Mouse (Mus musculus) cerebellum, adult 2 months (tissue): ENCODE data around the gene Cend1. TPM values are rescaled to one million over a fixed set of nuclear protein-coding genes. Genes with fewer than 3 reads are reported as not detected.
A peak's percentile ranks its signal among the peaks of the same experiment; 100 is the strongest.
"Not testable (repeated sequence)": the region's sequence is repeated elsewhere in the genome, so short reads cannot be mapped to it uniquely, and the experiment has no call there.

Experiments used
- DNase-seq, 2 experiments: peaks; one replicate each; pipeline ENCODE4 v3.0.0; 2021
- H3K27ac ChIP-seq: fragments of 200-500 bp; 2 replicates; pipeline ENCODE4 v1.5.1; 2012; ENCODE audit warnings: low read length, control low read depth, inconsistent platforms; ENCODE audit not compliant: insufficient read depth
- H3K27me3 ChIP-seq: fragments of 200-500 bp; 2 replicates; pipeline ENCODE4 v1.6.1; 2012; ENCODE audit warnings: inconsistent platforms, mild to moderate bottlenecking, low read length, moderate library complexity; ENCODE audit not compliant: control insufficient read depth, insufficient read depth
- H3K4me1 ChIP-seq: fragments of 200-500 bp; 2 replicates; pipeline ENCODE4 v1.6.1; 2011; ENCODE audit warnings: low read length; ENCODE audit not compliant: control insufficient read depth, insufficient read depth
- H3K4me3 ChIP-seq: fragments of 200-500 bp; replicated peaks from 2 replicates; pipeline ENCODE3; 2011; ENCODE audit warnings: mild to moderate bottlenecking, low read depth, low read length, control low read depth; ENCODE audit not compliant: insufficient read depth
- CTCF ChIP-seq: fragments of 200-500 bp; IDR thresholded peaks from 2 replicates; pipeline ENCODE4 v1.5.1; 2011; ENCODE audit warnings: low read depth, mild to moderate bottlenecking, control low read depth, low read length, moderate library complexity, borderline replicate concordance; ENCODE audit not compliant: insufficient read depth
- POLR2A ChIP-seq: fragments of 200-500 bp; IDR thresholded peaks from 2 replicates; pipeline ENCODE4 v1.6.1; 2011; ENCODE audit warnings: low read length, control low read depth, borderline replicate concordance; ENCODE audit not compliant: insufficient read depth
- whole genome bisulfite sequencing: fragments of 180-500 bp; shearing (Covaris S2); methylation state at CpG from one replicate; pipeline ENCODE4 v1.1.7; 2018; 5-methylcytosine and 5-hydroxymethylcytosine counted together
- polyA plus RNA-seq: library from polyadenylated mRNA; depleted of rRNA; stranded (reverse); fragments of >200 nt; gene quantifications from 2 replicates; pipeline ENCODE4 v1.2.3, GENCODE M21; 2012

Cend1 gene
- polyA plus RNA-seq, 1 experiment = 402 TPM

DNA sequence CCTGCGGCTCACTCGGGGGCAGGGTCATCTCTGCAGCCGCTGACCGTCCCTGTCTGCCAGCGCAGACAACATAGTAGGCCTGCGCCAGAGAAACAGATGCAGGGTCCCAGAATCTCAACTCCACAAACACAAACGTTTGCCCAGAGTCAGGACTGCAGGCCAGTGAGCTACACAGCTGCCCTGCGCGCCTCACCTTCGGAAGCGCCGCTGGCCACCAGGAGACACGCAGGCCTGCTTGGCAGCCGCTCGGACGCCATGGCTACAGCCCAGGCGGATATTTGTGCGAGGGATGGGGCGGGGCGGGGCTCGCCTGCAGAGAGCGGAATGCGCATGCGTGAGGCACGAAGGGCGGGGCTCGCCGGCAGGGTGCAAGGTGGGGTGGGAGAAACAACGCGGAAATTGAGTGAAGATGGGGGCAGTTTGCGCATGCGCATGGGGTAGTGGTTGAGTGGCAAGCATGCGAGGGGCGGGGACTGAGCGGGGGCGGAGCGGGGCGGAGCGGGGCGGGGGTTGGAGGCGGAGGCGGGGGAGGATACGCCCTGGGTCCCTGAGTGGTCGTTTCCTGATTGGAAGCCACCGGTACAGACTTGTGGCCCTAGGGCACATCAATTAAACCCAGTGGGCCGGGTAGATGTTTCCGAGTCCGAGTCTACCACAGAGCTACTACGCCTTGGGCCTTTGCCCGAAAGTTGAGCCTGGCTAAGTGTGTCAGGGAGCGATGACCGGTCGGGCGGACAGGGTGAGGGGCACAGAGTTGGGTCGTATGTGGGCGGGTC lies 15.3 kb downstream of the Cend1 start, which contains the start of gene Gatd1:
Gatd1 (minus strand) TSS at position 328 of the 776 bp plus-strand sequence.
- DNase-seq = peak; percentile 99
- Histone ChIP-seq H3K27me3 (no peaks in the 10 kb centered on the region), H3K27ac (peak within 1 kb of the TSS; percentile 85), H3K4me3 (peak within 1 kb of the TSS; percentile 79), H3K4me1 (peaks cover 15% of the 10 kb centered on the region)
- TF ChIP-seq CTCF = 0 out of 2 replicates have a peak, but pooled peaks have one; percentile 13
- TF ChIP-seq POLR2A = peak; percentile 93
- WGBS = under 1% methylated on average over 56 of the region's 56 CpGs

DNA sequence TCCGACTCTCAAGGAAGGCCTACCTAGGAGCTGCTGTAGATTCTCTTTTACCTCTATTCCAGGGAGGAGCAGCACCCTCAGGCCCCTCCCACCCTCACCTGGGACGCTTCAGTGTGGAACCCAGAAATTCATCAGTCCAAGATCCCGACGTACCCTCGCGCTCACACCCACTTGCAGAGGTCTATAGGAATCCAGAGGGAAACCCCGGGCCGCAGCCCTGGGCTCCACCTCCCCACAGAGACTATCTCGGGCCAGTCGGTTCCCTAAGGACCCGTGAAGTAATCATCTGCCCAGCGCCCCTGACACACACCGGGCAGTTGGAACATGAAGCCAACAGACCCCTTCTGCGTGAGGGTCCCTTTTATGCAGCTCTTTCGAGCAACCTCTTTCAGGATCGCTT lies 16.0 kb downstream of the Cend1 start:
- TF ChIP-seq CTCF (no peak), POLR2A (no peak)
- H3K4me3 ChIP-seq = peak overlapping the region; percentile 73
- H3K27me3 ChIP-seq = no peaks in the 10 kb centered on the region
- peaks cover 12% of the 10 kb centered on the region for H3K4me1 ChIP-seq
- no peak for DNase-seq
- 3% methylated on average over 16 of the region's 16 CpGs for WGBS
- H3K27ac ChIP-seq = peak overlapping the region; percentile 85

DNA sequence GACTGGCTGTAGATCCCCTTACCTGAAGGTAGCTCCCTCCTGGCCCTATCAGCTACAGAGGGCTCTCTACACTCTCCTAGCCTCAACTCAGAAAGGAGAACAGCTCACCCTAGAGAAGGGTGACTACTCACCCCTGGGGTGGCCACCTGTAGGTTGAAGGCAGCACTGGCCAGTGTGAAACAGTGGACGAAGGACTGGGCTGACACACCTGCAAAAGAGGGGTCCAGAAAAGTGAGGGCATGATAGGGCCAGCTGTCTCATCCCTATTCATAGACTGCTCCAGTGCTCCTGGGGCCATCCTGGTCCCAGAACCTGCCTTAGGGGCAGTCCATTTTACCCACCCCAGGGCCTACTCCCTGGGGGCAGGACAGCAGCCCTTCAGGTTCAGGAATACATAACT lies 17.6 kb downstream of the Cend1 start:
- Histone ChIP-seq H3K4me3 (no peak overlapping the region), H3K27ac (no peak overlapping the region), H3K27me3 (no peaks in the 10 kb centered on the region), H3K4me1 (peaks cover 12% of the 10 kb centered on the region)
- no peak for DNase-seq
- TF ChIP-seq CTCF (no peak), POLR2A (no peak)
- 90% methylated on average over 1 of the region's 1 CpGs for WGBS

DNA sequence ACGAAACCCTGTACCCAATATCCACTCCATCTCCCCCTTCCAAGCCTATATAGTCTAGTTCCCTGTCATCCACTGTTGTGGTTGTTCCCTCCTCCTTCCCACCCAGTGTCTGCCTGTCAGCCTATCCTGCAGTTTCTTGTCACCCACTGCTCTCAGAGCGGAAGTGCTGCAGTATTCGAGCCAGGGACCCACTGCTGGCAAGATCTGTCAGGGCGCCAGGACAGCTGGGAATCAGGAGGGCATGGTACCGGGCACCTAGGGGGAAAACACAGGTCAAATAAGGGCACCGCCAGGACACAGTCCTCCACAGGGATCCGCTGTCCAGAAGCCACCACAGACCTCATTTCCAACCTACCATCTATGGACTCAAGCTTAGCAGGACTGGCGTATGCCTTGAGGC lies 18.7 kb downstream of the Cend1 start:
- WGBS = 70% methylated on average over 8 of the region's 8 CpGs
- DNase-seq = no peak
- TF ChIP-seq POLR2A (no peak), CTCF (no peak)
- H3K4me1 ChIP-seq = peaks cover 12% of the 10 kb centered on the region
- H3K27ac ChIP-seq = no peak overlapping the region
- no peak overlapping the region for H3K4me3 ChIP-seq
- H3K27me3 ChIP-seq = no peaks in the 10 kb centered on the region

GRCm38 (mm10) chr7:141408833-141409232 lies 20.5 kb downstream of the Cend1 start:
- Histone ChIP-seq H3K4me1 (peaks cover 12% of the 10 kb centered on the region), H3K27ac (peak overlapping the region; percentile 3; the same call in 1 of the 2 replicates), H3K4me3 (no peak overlapping the region), H3K27me3 (no peaks in the 10 kb centered on the region)
- under 1% methylated on average over 11 of the region's 11 CpGs for WGBS
- no peak for TF ChIP-seq POLR2A
- TF ChIP-seq CTCF = peak; percentile 94
- peak; percentile 94 to 97 for DNase-seq

DNA sequence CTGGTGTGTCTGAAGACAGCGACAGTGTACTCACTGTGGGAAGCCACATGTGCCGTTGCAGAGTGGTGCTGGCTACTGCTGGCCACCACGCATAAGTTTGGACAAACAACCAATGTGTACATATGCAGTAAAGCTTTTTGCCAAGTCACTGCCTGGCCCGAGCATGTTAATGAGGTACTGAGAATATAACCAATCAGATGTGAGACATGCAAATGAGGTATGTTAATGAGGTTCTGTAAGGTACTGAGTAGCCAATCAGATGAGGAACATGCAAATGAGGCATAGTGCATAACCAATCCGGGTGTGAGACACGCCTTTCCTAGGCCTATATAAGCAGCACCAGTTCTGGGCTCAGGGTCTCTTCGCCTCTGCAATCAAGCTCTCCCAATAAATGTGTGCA lies 21.6 kb downstream of the Cend1 start:
- H3K27ac ChIP-seq, H3K27me3 ChIP-seq, H3K4me3 ChIP-seq, DNase-seq: not testable (repeated sequence)
- peaks cover 12% of the 10 kb centered on the region for H3K4me1 ChIP-seq
- 92% methylated on average over 7 of the region's 7 CpGs for WGBS

DNA sequence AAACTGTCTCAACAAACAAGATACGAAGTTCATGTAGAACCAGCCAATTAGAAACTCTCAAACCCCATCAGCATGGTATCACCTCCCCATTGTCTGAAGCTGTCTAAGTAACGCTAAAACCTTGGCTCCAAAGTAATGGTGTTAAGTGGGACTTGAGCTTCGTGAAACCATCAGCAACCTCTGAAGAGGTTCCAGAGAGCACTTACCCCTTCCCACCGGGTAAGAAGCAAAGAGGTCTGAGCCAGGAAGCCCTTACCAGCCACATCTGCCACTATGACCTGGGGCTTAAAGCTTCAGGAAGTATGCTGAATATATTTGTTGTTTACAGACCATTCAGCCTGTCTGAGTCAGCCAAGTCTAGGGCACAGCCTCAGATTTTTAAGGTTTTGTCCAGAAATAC lies 23.8 kb downstream of the Cend1 start:
- Histone ChIP-seq H3K4me1 (peaks cover 12% of the 10 kb centered on the region), H3K27ac (no peak overlapping the region), H3K27me3 (no peaks in the 10 kb centered on the region), H3K4me3 (no peak overlapping the region)
- no peak for TF ChIP-seq CTCF
- 72% methylated on average over 4 of the region's 4 CpGs for WGBS
- DNase-seq = no peak

DNA sequence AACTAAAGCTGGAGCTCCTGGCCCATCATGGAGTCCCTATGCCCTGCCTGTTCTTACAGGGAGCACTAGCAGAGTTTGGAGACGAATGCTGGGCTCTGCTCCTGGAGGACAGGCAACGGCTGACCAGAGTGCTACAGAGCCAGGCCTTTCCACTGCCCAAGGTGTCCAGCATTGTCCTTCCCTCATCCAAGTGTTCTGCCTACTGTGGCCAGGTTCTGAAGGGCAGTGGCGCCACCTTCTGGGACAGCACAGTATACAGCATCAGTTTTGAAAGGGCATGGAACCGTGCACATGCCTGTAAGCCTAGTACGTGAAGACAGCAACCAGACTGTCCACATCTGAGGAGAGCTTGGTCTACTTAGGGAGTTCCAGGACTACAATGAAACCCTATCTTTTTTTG lies 26.0 kb downstream of the Cend1 start:
- DNase-seq = peak; percentile 60 to 61
- Histone ChIP-seq H3K4me3 (no peak overlapping the region), H3K27ac (no peak overlapping the region), H3K27me3 (no peaks in the 10 kb centered on the region), H3K4me1 (no peaks in the 10 kb centered on the region)
- no peak for TF ChIP-seq POLR2A
- TF ChIP-seq CTCF = peak; percentile 91
- WGBS = 19% methylated on average over 5 of the region's 5 CpGs

GRCm38 (mm10) chr7:141395348-141395747 lies 33.9 kb downstream of the Cend1 start:
- DNase-seq = no peak
- H3K27me3 ChIP-seq = no peaks in the 10 kb centered on the region
- TF ChIP-seq CTCF = no peak
- no peak for TF ChIP-seq POLR2A
- peaks cover 6% of the 10 kb centered on the region for H3K4me1 ChIP-seq
- no peak overlapping the region for H3K4me3 ChIP-seq
- H3K27ac ChIP-seq = no peak overlapping the region
- WGBS = 71% methylated on average over 1 of the region's 1 CpGs
